Mouse (Mus musculus): Measurements from ENCODE around the gene Aox1. TPM values are rescaled to one million over a fixed set of nuclear protein-coding genes. Genes with fewer than 3 reads are reported as not detected.

Aox1 gene
- polyA plus RNA-seq, 1 experiment from 2014 or later: 0.16 TPM

DNA sequence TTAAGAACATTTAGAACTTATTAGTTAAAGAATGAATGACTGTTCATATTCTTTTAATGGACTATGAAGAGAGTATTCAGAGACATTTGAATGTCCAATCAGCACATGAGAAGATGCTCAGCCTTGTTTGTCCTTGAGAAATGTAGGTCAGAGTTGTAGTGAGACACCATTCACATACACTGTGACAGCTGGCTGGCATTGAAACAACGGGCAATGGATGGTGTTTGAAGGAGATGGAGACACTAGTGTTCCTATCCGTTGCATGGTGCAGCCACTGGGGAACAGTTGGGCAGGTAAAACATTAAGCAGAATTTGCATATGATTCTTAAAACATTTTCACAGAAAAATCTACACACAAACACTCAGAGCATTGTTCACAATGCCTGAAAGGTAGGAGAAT, 77.3 kb downstream of the Aox1 start:
- no peak overlapping the region for H3K4me2 ChIP-seq (ENCODE audit: low read depth)
- no peak for ATAC-seq (ENCODE audit: insufficient read depth, low FRiP score, low TSS enrichment)
- no peak for DNase-seq (ENCODE audit: low spot score)
- no peaks in the 10 kb centered on the region for H3K27me3 ChIP-seq (ENCODE audit: control insufficient read depth, insufficient read depth, low read length)
- H3K9ac ChIP-seq (ENCODE audit: low read length): no peak overlapping the region
- H3K4me1 ChIP-seq (ENCODE audit: control insufficient read depth, insufficient read depth, low read length): no peaks in the 10 kb centered on the region
- no peaks in the 10 kb centered on the region for H3K9me3 ChIP-seq (ENCODE audit: control insufficient read depth, low read length)
- no peaks in the 10 kb centered on the region for H3K36me3 ChIP-seq (ENCODE audit: control insufficient read depth, insufficient read depth, low read length)
- no peak overlapping the region for H3K27ac ChIP-seq (ENCODE audit: low read depth, low read length)
- 93% methylated on average over 2 of the region's 2 CpGs for WGBS
- H3K4me3 ChIP-seq (ENCODE audit: low read depth, low read length): no peak overlapping the region

DNA sequence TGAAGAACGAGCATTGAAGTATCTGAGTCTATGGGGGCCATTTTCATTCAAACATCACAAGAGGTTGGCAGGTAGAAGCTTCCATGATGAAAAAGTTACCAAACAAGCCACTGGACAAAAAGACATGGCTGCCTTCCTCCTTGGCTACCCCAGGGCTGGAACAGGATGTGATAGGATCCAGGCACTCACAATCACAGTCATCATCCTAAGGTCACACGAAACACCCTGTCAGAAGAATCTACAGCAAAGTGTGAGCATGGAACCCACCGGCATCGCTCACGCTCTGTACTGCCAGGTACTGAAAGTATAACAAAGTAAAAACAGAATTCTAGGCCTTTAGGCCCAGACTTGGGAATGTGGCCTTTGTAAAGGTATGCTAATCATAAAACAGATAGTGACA, 80.5 kb downstream of the Aox1 start:
- H3K4me1 ChIP-seq (ENCODE audit: control insufficient read depth, insufficient read depth, low read length): no peaks in the 10 kb centered on the region
- no peak overlapping the region for H3K9ac ChIP-seq (ENCODE audit: low read length)

GRCm38 (mm10) chr1:58111315-58111714, 81.6 kb downstream of the Aox1 start:
- no peak for DNase-seq (ENCODE audit: low spot score)
- WGBS: 80% methylated on average over 4 of the region's 4 CpGs

More for the DNA sequence above, 80.5 kb downstream of the Aox1 start:
- Histone ChIP-seq H3K9me3 (ENCODE audit: control insufficient read depth, low read length) (no peaks in the 10 kb centered on the region), H3K36me3 (ENCODE audit: control insufficient read depth, insufficient read depth, low read length) (no peaks in the 10 kb centered on the region), H3K27ac (ENCODE audit: low read depth, low read length) (no peak overlapping the region), H3K27me3 (ENCODE audit: control insufficient read depth, insufficient read depth, low read length) (no peaks in the 10 kb centered on the region), H3K4me2 (ENCODE audit: low read depth) (no peak overlapping the region), H3K4me3 (ENCODE audit: low read depth, low read length) (no peak overlapping the region)
- DNase-seq (ENCODE audit: low spot score): no peak
- 94% methylated on average over 5 of the region's 5 CpGs for WGBS
- no peak for ATAC-seq (ENCODE audit: insufficient read depth, low FRiP score, low TSS enrichment)

GRCm38 (mm10) chr1:58112880-58113279, 83.1 kb downstream of the Aox1 start, which contains the start of gene Aox3:
Gene Aox3 (plus strand): TSS chr1:58113130.
- ATAC-seq (ENCODE audit: insufficient read depth, low FRiP score, low TSS enrichment): no peak
- Histone ChIP-seq H3K27me3 (ENCODE audit: control insufficient read depth, insufficient read depth, low read length) (no peaks in the 10 kb centered on the region), H3K4me1 (ENCODE audit: control insufficient read depth, insufficient read depth, low read length) (no peaks in the 10 kb centered on the region), H3K9me3 (ENCODE audit: control insufficient read depth, low read length) (no peaks in the 10 kb centered on the region), H3K36me3 (ENCODE audit: control insufficient read depth, insufficient read depth, low read length) (no peaks in the 10 kb centered on the region), H3K4me2 (ENCODE audit: low read depth) (no peak within 1 kb of the TSS), H3K9ac (ENCODE audit: low read length) (no peak within 1 kb of the TSS), H3K4me3 (ENCODE audit: low read depth, low read length) (no peak within 1 kb of the TSS), H3K27ac (ENCODE audit: low read depth, low read length) (no peak within 1 kb of the TSS)
- WGBS: 19% methylated on average over 11 of the region's 11 CpGs
- DNase-seq (ENCODE audit: low spot score): peak; percentile 80

More at GRCm38 (mm10) chr1:58111315-58111714, 81.6 kb downstream of the Aox1 start:
- ATAC-seq (ENCODE audit: insufficient read depth, low FRiP score, low TSS enrichment): no peak
- Histone ChIP-seq H3K4me2 (ENCODE audit: low read depth) (no peak overlapping the region), H3K27ac (ENCODE audit: low read depth, low read length) (no peak overlapping the region), H3K4me1 (ENCODE audit: control insufficient read depth, insufficient read depth, low read length) (no peaks in the 10 kb centered on the region), H3K36me3 (ENCODE audit: control insufficient read depth, insufficient read depth, low read length) (no peaks in the 10 kb centered on the region), H3K9me3 (ENCODE audit: control insufficient read depth, low read length) (no peaks in the 10 kb centered on the region), H3K27me3 (ENCODE audit: control insufficient read depth, insufficient read depth, low read length) (no peaks in the 10 kb centered on the region), H3K9ac (ENCODE audit: low read length) (no peak overlapping the region), H3K4me3 (ENCODE audit: low read depth, low read length) (no peak overlapping the region)

DNA sequence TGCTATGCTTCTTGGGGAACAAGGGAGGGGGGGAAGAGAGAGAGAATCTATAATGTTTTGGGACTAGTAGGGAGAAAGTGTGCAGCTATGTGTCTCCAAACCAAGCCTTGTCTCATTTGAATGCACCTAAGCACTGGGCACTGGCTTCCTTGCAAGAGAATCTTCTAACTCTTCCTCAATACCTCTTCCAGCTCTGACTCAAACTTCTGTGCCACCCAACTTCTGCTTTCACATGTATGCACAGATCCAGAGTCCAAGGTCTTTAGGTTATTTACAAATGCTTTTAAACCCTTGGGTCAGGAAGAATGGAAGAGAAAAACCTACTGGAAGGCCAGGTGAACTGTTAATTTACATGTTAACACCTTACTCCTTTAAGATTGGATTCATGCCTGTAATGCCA, 83.7 kb downstream of the Aox1 start:
- H3K9ac ChIP-seq (ENCODE audit: low read length): no peak overlapping the region
- H3K4me2 ChIP-seq (ENCODE audit: low read depth): no peak overlapping the region
- no peaks in the 10 kb centered on the region for H3K27me3 ChIP-seq (ENCODE audit: control insufficient read depth, insufficient read depth, low read length)
- no peaks in the 10 kb centered on the region for H3K4me1 ChIP-seq (ENCODE audit: control insufficient read depth, insufficient read depth, low read length)
- no peaks in the 10 kb centered on the region for H3K9me3 ChIP-seq (ENCODE audit: control insufficient read depth, low read length)
- no peak overlapping the region for H3K27ac ChIP-seq (ENCODE audit: low read depth, low read length)
- no peaks in the 10 kb centered on the region for H3K36me3 ChIP-seq (ENCODE audit: control insufficient read depth, insufficient read depth, low read length)
- no peak overlapping the region for H3K4me3 ChIP-seq (ENCODE audit: low read depth, low read length)
- DNase-seq (ENCODE audit: low spot score) (no peak), ATAC-seq (ENCODE audit: insufficient read depth, low FRiP score, low TSS enrichment) (no peak)

- 74% methylated on average over 6 of the region's 6 CpGs for WGBS
- no peaks in the 10 kb centered on the region for H3K9me3 ChIP-seq (ENCODE audit: control insufficient read depth, low read length)
- no peak overlapping the region for H3K4me2 ChIP-seq (ENCODE audit: low read depth)
- no peak overlapping the region for H3K27ac ChIP-seq (ENCODE audit: low read depth, low read length)
- H3K9ac ChIP-seq (ENCODE audit: low read length): no peak overlapping the region
- H3K4me1 ChIP-seq (ENCODE audit: control insufficient read depth, insufficient read depth, low read length): no peaks in the 10 kb centered on the region
- no peaks in the 10 kb centered on the region for H3K27me3 ChIP-seq (ENCODE audit: control insufficient read depth, insufficient read depth, low read length)
- no peaks in the 10 kb centered on the region for H3K36me3 ChIP-seq (ENCODE audit: control insufficient read depth, insufficient read depth, low read length)
- ATAC-seq (ENCODE audit: insufficient read depth, low FRiP score, low TSS enrichment) (no peak), DNase-seq (ENCODE audit: low spot score) (no peak)
- H3K4me3 ChIP-seq (ENCODE audit: low read depth, low read length): no peak overlapping the region
These were observed 84.4 kb downstream of the Aox1 start for GRCm38 (mm10) chr1:58114021-58114560.

- WGBS: 74% methylated on average over 12 of the region's 12 CpGs
- ATAC-seq (ENCODE audit: insufficient read depth, low FRiP score, low TSS enrichment) (no peak), DNase-seq (ENCODE audit: low spot score) (no peak)
- Histone ChIP-seq H3K36me3 (ENCODE audit: control insufficient read depth, insufficient read depth, low read length) (no peaks in the 10 kb centered on the region), H3K27ac (ENCODE audit: low read depth, low read length) (no peak overlapping the region), H3K4me3 (ENCODE audit: low read depth, low read length) (no peak overlapping the region), H3K9me3 (ENCODE audit: control insufficient read depth, low read length) (no peaks in the 10 kb centered on the region), H3K9ac (ENCODE audit: low read length) (no peak overlapping the region), H3K27me3 (ENCODE audit: control insufficient read depth, insufficient read depth, low read length) (no peaks in the 10 kb centered on the region), H3K4me2 (ENCODE audit: low read depth) (no peak overlapping the region), H3K4me1 (ENCODE audit: control insufficient read depth, insufficient read depth, low read length) (no peaks in the 10 kb centered on the region)
These were observed 85.1 kb downstream of the Aox1 start for GRCm38 (mm10) chr1:58114666-58115375.

DNA sequence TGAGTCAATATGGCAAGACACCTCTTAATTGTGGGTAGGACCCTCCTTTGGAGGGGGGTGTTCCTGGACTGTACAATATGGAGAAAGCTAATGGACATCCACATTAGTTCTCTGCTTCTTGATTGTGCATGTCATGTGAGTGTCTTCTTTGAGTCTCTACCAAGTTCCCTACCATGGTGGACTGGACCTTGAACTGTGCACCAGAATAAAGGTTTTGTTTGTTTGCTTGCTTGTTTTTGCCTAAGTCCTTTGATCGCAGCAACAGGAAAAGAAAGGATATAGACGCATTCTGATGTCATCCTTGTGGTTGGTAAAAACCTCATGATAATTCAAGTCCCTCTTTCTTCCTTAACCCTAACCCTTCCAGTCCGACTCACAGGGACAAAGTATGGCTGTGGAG, 88.5 kb downstream of the Aox1 start:
- Histone ChIP-seq H3K4me1 (ENCODE audit: control insufficient read depth, insufficient read depth, low read length) (no peaks in the 10 kb centered on the region), H3K4me2 (ENCODE audit: low read depth) (no peak overlapping the region), H3K36me3 (ENCODE audit: control insufficient read depth, insufficient read depth, low read length) (no peaks in the 10 kb centered on the region), H3K27ac (ENCODE audit: low read depth, low read length) (no peak overlapping the region), H3K27me3 (ENCODE audit: control insufficient read depth, insufficient read depth, low read length) (no peaks in the 10 kb centered on the region), H3K4me3 (ENCODE audit: low read depth, low read length) (no peak overlapping the region), H3K9ac (ENCODE audit: low read length) (no peak overlapping the region), H3K9me3 (ENCODE audit: control insufficient read depth, low read length) (no peaks in the 10 kb centered on the region)
- no peak for ATAC-seq (ENCODE audit: insufficient read depth, low FRiP score, low TSS enrichment)
- 87% methylated on average over 3 of the region's 3 CpGs for WGBS
- no peak for DNase-seq (ENCODE audit: low spot score)

DNA sequence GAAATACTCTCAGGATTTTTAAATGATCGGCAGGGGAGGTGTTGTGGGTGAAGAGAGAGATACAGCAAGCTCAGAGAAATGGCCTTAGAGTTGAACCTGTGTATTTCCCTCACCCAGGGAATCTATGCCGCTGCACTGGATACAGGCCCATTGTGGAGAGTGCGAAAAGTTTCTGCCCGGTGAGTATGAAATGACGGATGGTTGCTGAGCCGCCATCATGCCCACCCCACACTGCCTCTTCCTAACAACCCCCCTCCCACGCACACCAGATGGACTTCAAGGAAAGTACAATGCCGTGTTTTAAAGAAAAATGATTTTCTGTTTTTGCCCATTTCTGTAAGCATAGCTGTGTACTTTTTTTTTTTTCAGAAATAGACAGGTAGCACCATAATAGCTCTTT, 95.2 kb downstream of the Aox1 start:
- Histone ChIP-seq H3K9ac (ENCODE audit: low read length) (no peak overlapping the region), H3K36me3 (ENCODE audit: control insufficient read depth, insufficient read depth, low read length) (no peaks in the 10 kb centered on the region), H3K4me1 (ENCODE audit: control insufficient read depth, insufficient read depth, low read length) (no peaks in the 10 kb centered on the region), H3K27ac (ENCODE audit: low read depth, low read length) (no peak overlapping the region), H3K4me2 (ENCODE audit: low read depth) (no peak overlapping the region), H3K9me3 (ENCODE audit: control insufficient read depth, low read length) (no peaks in the 10 kb centered on the region), H3K4me3 (ENCODE audit: low read depth, low read length) (no peak overlapping the region), H3K27me3 (ENCODE audit: control insufficient read depth, insufficient read depth, low read length) (no peaks in the 10 kb centered on the region)
- ATAC-seq (ENCODE audit: insufficient read depth, low FRiP score, low TSS enrichment) (no peak), DNase-seq (ENCODE audit: low spot score) (no peak)
- WGBS: 90% methylated on average over 8 of the region's 8 CpGs

Data from neural tube, embryonic 11.5 days (tissue).